Mouse (Mus musculus) mature B cell (primary cell): Measurements from ENCODE around the gene Akap12.

Source experiments
- in situ Hi-C: fragments of 300-500 bp; cut with MboI; formaldehyde crosslinking; loops from 2 replicates; pipeline ENCODE4 v1.14.3; 2019

The Akap12 gene

DNA sequence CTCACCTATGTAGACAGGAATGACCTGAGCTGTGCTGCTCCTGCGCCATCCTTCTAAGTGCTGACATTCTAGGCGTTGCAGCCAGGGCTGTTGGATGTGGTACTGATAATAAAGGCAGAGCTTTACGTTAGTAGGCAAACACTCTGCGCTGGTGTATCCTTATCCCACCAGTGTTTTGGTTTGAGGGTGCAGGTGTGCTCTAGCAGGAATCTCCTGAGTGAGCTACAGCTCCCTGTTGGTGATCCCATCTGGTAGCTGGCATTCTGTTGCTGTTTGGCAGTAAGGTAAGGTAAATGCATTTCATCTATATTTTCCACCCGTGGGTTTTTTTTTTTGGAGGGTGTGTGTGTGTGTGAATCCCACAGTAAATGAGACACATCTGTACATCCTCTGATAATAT, 131.9 kb downstream of the Akap12 start:
- in situ Hi-C loops = no loop called here

- in situ Hi-C loops = no loop called here
Observed at GRCm38 (mm10) chr10:4404895-4405491, 138.8 kb downstream of the Akap12 start.

- in situ Hi-C loops = no loop called here
Observed at GRCm38 (mm10) chr10:4405511-4405910, 139.3 kb downstream of the Akap12 start.

DNA sequence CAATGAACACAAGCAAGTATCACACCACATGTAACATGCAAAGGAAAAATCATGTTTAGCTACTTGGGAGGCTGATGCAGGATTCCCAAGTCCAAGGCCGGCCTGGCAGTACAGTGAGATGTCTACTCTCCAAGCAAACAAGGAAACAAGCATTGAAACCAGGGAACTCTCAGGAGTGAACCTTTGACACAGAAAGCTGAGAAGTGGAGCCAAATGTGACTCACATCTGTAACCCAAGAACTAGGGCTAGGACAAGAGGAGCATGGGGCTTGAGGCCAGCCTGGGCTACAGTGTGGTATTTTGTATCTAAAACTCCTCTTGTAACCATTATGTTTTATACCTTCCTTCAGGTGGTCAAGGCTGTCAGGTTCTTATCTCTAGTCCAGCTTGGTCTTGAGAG, 141.0 kb downstream of the Akap12 start:
- in situ Hi-C loops = no loop called here
